Mouse (Mus musculus): ENCODE measurements around the gene Spsb3. TPM values are rescaled to one million over a fixed set of nuclear protein-coding genes. Genes with fewer than 3 reads are reported as not detected.
A peak's percentile ranks its signal among the peaks of the same experiment; 100 is the strongest.

The Spsb3 gene
- polyA plus RNA-seq, 1 experiment from 2014 or later = 38.5 TPM

DNA sequence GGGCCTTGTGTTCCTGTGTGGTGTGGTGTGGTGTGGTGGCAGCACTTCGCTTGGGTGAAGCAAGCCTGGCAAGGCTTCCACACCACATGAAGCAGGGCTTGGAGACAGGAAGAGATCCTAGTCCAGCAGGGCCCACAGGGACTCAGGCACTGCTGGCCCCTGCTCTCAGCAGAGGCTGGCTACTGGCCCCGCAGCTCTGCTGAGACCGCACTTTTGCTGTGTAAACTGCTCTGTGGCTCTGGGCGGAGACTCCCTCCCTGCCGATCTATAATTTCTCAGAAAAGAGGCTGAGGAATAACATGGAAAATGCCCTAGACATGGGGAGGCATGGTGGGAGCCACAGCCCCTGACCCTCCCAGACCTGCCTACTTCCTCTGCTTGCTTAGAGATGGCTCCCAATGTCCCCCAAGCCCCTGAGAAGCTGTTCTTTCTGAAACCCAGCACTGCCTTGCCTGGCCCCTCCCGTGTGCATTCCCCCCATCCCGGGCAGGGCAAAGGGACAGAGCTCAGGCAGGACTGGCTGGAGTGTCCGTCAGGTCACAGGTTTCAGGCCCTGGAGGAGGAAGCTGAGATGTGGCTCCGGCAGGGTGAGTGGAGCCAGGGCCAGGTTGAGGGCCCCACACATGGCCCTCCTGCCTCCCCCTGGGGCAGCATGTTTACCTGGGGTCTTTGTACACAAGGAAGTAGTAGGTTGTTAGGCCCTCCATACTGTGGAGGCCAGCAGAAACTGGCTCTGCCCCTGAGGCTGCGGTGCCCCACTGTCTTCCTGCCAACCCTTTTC, 8.9 kb upstream of the Spsb3 start:
- ATAC-seq (ENCODE audit: low FRiP score, low read depth) = no peak
- WGBS = 51% methylated on average over 10 of the region's 10 CpGs
- peak overlapping the region; percentile 39 for H3K9ac ChIP-seq

DNA sequence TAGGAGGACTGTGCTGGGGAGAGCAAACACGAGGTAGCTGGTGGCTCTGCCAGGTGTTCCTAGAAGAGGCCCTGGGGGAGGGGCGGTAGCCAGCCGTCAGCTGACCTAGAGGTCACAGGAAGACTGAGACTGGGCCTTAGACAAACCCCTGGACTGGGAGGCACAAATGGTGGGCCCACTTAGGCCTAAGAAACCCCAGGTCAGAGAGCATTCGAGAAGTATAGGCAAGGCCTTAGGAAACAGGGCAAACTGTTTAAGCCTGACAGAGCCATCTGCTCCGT, 8.4 kb upstream of the Spsb3 start:
- H3K27ac ChIP-seq = no peak overlapping the region
- H3K9me3 ChIP-seq = no peaks in the 10 kb centered on the region
- no peaks in the 10 kb centered on the region for H3K27me3 ChIP-seq
- H3K4me1 ChIP-seq = 0 out of 2 replicates have a peak, but pooled peaks cover 6% of the 10 kb centered on the region
- H3K4me2 ChIP-seq (replicated peaks) = no peak overlapping the region
- 24% methylated on average over 5 of the region's 5 CpGs for WGBS
- ATAC-seq (ENCODE audit: low FRiP score, low read depth) = no peak
- H3K36me3 ChIP-seq = peaks cover 5% of the 10 kb centered on the region
- no peak overlapping the region for H3K4me3 ChIP-seq
- peak overlapping the region; percentile 39 for H3K9ac ChIP-seq

More for the DNA sequence above, 8.9 kb upstream of the Spsb3 start:
- Histone ChIP-seq H3K4me2 (replicated peaks) (no peak overlapping the region), H3K27me3 (no peaks in the 10 kb centered on the region), H3K4me1 (0 out of 2 replicates have a peak, but pooled peaks cover 6% of the 10 kb centered on the region), H3K27ac (no peak overlapping the region), H3K9me3 (no peaks in the 10 kb centered on the region), H3K36me3 (no peaks in the 10 kb centered on the region), H3K4me3 (no peak overlapping the region)

DNA sequence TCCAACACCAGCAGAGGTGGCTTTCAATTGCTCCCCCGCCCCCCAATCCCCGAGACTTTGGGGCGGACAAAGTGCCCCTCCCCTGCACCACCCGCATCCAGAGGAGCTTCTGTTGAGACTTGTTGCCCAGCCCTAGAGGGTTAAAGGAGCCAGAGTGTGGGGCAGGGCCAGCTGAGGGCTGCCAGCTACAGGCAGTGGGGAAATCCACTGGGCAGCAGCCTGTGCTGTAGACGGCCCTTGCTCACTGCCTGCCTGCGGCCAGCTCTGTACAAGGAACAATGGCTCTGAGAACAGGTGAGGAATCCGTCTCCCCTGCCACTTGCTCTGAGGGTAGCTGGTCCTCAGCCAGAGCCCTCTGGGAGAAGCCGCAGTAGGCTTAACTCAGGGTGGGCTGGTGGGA, 7.9 kb upstream of the Spsb3 start:
- Histone ChIP-seq H3K9ac (peak overlapping the region; percentile 39; the same call in 1 of the 2 replicates), H3K4me2 (replicated peaks) (no peak overlapping the region), H3K36me3 (peaks cover 10% of the 10 kb centered on the region), H3K27ac (no peak overlapping the region), H3K27me3 (no peaks in the 10 kb centered on the region), H3K4me1 (0 out of 2 replicates have a peak, but pooled peaks cover 6% of the 10 kb centered on the region), H3K4me3 (no peak overlapping the region), H3K9me3 (no peaks in the 10 kb centered on the region)
- WGBS = 70% methylated on average over 8 of the region's 8 CpGs
- no peak for ATAC-seq (ENCODE audit: low FRiP score, low read depth)

DNA sequence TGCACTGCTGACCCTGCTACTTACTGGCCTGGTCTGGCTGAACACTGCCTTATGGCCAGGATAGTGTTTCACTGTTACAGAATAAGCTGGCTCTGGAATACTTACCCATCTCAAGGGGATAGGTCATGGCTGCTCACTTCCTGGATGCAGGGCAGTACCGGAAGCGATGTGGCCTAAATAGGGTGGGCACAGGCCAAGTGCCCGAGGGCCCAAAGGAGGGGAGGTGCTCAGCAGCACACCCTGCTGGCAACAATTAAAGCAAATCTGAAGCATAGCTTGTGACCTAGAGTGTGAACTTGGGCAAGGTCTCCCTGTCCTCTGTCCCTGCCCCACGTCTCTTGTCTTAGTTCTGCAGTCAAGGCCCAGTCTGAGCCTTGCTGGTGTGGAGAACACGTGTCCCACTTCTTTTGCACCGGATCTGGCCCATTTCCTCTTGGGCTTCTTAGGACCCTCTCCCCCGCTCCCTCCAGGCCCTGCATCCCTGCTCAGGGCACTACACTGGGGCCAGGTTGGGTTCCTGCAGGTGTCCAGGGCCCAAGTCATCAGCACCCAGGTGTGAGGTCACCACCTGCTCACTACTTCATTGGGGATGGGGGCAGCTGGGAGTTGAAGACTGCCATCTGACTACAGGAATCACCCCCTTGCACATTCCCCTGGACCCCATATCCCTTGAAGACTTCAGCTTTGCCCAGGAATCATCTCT, 4.6 kb upstream of the Spsb3 start:
- Histone ChIP-seq H3K27ac (no peak overlapping the region), H3K9ac (no peak overlapping the region), H3K4me2 (replicated peaks) (no peak overlapping the region), H3K4me1 (peaks cover 14% of the 10 kb centered on the region), H3K9me3 (no peaks in the 10 kb centered on the region), H3K4me3 (no peak overlapping the region), H3K27me3 (no peaks in the 10 kb centered on the region), H3K36me3 (peaks cover 22% of the 10 kb centered on the region)
- ATAC-seq (ENCODE audit: low FRiP score, low read depth) = no peak
- 45% methylated on average over 7 of the region's 7 CpGs for WGBS

DNA sequence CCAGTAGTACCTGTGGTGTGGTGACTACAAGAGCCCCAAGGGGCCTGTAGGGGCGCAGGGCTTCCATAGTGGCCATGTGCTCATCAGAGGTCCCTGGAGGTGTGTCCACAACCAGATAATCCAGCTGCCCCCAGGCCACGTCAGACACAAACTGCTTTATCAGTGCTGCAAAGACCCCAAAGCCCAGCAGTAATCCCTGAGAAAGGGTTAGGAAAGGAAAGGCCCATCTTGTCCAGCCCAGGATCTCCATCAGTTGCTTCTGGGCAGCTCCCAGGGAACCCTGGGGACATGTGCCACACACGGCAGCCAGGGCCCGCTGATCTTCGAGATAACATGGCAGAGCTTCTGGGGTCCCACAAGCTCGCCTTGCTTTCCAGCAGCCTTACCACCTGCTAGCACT, 2.1 kb upstream of the Spsb3 start:
- no peak overlapping the region for H3K9ac ChIP-seq
- H3K27ac ChIP-seq = no peak overlapping the region
- H3K36me3 ChIP-seq = peaks cover 22% of the 10 kb centered on the region
- H3K4me3 ChIP-seq = no peak overlapping the region
- 87% methylated on average over 6 of the region's 6 CpGs for WGBS
- ATAC-seq (ENCODE audit: low FRiP score, low read depth) = no peak
- H3K4me1 ChIP-seq = peaks cover 25% of the 10 kb centered on the region
- no peaks in the 10 kb centered on the region for H3K9me3 ChIP-seq
- H3K4me2 ChIP-seq (replicated peaks) = no peak overlapping the region
- H3K27me3 ChIP-seq = no peaks in the 10 kb centered on the region

DNA sequence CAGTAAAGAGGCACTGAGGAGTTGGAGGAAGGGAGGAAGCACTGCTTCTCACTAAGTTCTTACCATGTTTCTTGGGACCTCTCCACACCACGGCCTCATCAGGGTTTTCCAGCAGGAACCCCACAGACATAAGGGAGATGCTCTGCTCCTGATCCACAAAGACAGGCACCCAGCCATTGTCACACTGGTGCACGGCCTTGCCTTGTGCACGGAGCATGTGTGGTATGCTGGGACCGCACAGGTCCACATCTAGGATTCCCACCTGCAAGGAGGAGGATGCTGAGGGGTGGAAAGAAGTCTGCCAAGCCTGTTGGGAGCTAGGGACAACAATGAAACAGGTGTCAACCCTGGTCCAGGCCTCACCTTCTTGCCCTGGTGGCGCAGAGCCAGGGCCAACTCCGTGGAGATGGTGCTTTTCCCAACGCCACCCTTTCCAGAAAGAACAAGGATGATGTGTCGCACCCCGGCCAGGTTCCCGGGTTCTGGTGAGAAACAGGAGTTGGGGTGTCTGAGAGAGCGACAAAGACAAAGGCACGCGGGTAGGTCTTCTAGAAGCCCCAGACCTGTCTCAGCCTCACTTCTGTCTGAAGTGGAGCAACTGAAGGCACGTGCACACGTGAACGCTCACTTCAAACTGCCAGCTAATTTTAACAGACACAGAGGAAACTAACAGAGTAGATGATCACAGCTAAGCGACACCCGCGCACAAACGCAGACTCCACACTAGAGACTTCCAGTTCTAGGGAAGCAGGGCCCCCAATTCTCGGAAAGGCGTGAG, 898 bp upstream of the Spsb3 start:
- H3K4me3 ChIP-seq = peak overlapping the region; percentile 76
- H3K4me1 ChIP-seq = peaks cover 25% of the 10 kb centered on the region
- 27% methylated on average over 22 of the region's 22 CpGs for WGBS
- H3K27me3 ChIP-seq = no peaks in the 10 kb centered on the region
- H3K27ac ChIP-seq = no peak overlapping the region
- peaks cover 32% of the 10 kb centered on the region for H3K36me3 ChIP-seq
- H3K4me2 ChIP-seq (replicated peaks) = peak overlapping the region; percentile 94
- H3K9ac ChIP-seq = peak overlapping the region; percentile 72
- no peak for ATAC-seq (ENCODE audit: low FRiP score, low read depth)
- no peaks in the 10 kb centered on the region for H3K9me3 ChIP-seq

DNA sequence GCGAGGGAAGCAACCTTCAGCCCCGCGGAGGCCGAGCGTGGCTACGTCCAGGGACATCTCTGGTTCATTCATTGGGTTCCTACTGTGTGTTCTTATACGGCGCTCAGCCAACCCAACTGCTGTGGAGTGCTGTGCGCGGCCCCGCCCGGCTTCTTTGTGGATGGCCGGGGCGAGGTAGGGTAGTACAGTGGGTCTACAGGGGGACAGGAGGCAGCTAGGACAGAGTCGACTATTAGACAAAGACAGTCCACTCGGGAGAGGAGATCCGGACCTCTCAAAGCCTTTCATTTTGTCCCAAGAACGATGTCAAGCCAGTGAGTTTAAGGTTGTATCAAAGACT, 459 bp downstream of the Spsb3 start:
- H3K36me3 ChIP-seq = peaks cover 46% of the 10 kb centered on the region
- peak overlapping the region; percentile 86 for H3K9ac ChIP-seq
- H3K4me3 ChIP-seq = peak overlapping the region; percentile 86
- no peak overlapping the region for H3K27ac ChIP-seq
- H3K9me3 ChIP-seq = no peaks in the 10 kb centered on the region
- WGBS = under 1% methylated on average over 18 of the region's 18 CpGs
- ATAC-seq (ENCODE audit: low FRiP score, low read depth) = peak; percentile 4; the same call in 1 of the 2 replicates
- H3K4me1 ChIP-seq = peaks cover 25% of the 10 kb centered on the region
- H3K4me2 ChIP-seq (replicated peaks) = peak overlapping the region; percentile 98
- H3K27me3 ChIP-seq = no peaks in the 10 kb centered on the region

DNA sequence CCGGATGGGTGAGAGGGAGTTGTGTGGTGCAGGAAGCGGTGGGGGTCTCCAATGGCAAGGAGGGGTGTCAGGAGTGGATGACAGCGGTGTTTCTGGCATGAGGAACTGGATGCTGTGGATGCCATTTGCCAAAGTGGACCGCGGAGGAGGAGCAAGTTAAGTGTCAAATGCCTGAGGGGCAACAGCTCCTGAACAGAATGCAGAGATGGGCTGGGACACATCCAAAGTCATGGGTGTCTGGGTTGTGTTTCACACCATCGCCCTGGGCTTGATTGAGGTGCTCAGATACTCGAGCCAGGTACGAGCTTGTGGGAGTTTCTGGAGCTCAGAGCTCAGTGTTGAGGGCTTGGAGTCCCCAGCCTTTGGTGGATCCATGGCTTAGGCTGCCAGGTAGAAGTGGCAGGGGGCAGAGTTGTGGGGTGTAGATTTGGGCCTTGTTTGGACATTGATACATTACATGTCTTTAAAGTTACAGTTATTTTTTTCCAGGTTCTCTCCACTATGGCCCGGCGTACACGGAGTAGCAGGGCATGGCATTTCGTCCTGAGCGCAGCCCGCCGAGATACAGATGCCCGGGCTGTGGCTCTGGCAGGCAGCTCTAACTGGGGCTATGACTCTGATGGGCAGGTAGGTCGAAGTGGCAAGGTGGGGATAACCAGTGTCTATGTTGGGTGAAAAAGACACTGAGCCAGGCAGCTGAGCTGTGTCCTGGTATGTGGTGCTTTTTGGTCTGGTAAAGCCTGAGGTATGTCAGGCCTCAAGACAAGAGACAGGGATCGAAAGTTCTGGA, 1.0 kb downstream of the Spsb3 start:
- Histone ChIP-seq H3K27me3 (no peaks in the 10 kb centered on the region), H3K4me2 (replicated peaks) (peak overlapping the region; percentile 98), H3K27ac (no peak overlapping the region), H3K36me3 (peaks cover 52% of the 10 kb centered on the region), H3K4me1 (peaks cover 25% of the 10 kb centered on the region), H3K9ac (peak overlapping the region; percentile 86), H3K4me3 (peak overlapping the region; percentile 86), H3K9me3 (no peaks in the 10 kb centered on the region)
- no peak for ATAC-seq (ENCODE audit: low FRiP score, low read depth)
- 65% methylated on average over 18 of the region's 18 CpGs for WGBS

DNA sequence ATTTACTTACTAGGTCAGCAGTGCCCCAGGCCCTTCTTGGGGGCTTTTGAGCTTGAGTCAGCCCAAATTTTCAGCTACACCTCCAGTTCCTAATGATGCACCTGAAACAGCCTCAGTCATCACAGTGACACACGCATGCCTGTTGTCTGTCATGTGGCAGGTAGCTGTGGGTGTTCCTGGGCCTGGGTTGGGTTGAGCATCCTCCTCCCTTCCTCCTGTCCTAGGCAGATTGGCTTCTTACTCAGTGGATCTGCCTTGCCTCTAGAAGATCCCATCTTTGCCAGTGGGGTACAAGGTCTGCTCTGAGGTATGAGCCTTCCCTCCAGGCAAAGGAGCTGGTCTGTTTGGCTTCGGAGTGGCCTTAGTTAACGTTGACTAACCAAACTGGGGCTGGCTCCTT, 2.4 kb downstream of the Spsb3 start:
- no peak for ATAC-seq (ENCODE audit: low FRiP score, low read depth)
- Histone ChIP-seq H3K4me2 (replicated peaks) (no peak overlapping the region), H3K27me3 (no peaks in the 10 kb centered on the region), H3K36me3 (peaks cover 53% of the 10 kb centered on the region), H3K4me1 (peaks cover 30% of the 10 kb centered on the region), H3K27ac (no peak overlapping the region), H3K4me3 (no peak overlapping the region), H3K9ac (no peak overlapping the region), H3K9me3 (no peaks in the 10 kb centered on the region)
- 92% methylated on average over 3 of the region's 3 CpGs for WGBS

DNA sequence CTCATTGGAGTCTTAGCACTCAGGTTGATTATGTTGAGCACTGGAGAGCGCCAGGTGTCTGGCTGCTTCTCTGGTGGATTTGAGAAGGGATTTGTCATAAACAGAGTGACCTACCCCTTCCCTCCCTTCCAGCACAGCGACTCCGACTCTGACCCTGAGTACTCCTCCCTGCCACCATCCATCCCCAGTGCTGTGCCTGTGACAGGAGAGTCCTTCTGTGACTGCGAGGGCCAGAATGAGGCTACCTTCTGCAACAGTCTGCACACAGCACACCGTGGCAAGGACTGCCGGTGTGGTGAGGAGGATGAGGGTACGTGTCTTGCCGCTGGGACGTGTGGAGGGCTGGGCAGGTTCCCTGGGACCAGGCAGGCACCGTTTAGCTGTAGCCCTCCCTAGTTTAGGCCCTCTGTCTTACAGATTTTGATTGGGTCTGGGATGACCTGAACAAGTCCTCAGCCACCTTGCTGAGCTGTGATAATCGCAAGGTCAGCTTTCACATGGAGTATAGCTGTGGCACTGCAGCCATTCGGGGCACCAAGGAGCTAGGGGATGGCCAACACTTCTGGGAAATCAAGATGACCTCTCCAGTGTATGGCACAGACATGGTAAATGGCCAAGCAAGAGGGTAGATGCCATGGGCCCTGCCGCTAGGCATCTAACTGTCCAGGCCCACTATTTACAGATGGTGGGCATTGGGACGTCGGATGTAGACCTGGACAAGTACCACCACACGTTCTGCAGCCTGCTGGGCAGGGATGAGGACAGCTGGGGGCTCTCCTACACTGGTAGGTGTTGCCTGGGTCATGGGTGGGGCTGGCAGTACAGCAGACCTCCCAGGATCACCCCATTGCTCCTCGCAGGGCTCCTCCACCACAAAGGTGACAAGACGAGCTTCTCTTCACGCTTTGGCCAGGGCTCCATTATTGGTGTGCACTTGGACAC, 4.0 kb downstream of the Spsb3 start:
- no peak overlapping the region for H3K9ac ChIP-seq
- H3K36me3 ChIP-seq = peaks cover 44% of the 10 kb centered on the region
- H3K27me3 ChIP-seq = no peaks in the 10 kb centered on the region
- WGBS = 85% methylated on average over 19 of the region's 19 CpGs
- H3K27ac ChIP-seq = no peak overlapping the region
- H3K9me3 ChIP-seq = no peaks in the 10 kb centered on the region
- H3K4me2 ChIP-seq (replicated peaks) = no peak overlapping the region
- no peak overlapping the region for H3K4me3 ChIP-seq
- H3K4me1 ChIP-seq = peaks cover 32% of the 10 kb centered on the region
- ATAC-seq (ENCODE audit: low FRiP score, low read depth) = no peak

DNA sequence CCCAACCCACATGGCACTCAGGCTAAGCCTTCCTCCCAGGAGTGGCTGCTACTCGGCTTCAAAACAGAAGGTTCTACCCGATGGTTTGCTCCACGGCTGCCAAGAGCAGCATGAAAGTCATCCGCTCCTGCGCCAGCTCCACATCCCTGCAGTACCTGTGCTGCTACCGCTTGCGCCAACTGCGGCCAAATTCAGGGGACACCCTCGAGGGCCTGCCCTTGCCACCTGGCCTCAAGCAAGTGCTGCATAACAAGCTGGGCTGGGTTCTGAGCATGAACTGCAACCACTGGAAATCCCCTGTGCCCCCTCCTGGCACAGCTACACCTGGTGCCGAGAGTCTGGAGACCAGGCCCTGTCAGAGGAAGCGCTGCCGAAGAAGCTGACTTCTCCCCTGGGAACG, 4.9 kb downstream of the Spsb3 start:
- Histone ChIP-seq H3K27ac (no peak overlapping the region), H3K4me3 (no peak overlapping the region), H3K4me1 (peaks cover 37% of the 10 kb centered on the region), H3K27me3 (no peaks in the 10 kb centered on the region), H3K9ac (no peak overlapping the region), H3K36me3 (peaks cover 44% of the 10 kb centered on the region), H3K4me2 (replicated peaks) (no peak overlapping the region), H3K9me3 (no peaks in the 10 kb centered on the region)
- no peak for ATAC-seq (ENCODE audit: low FRiP score, low read depth)
- WGBS = 89% methylated on average over 13 of the region's 13 CpGs
